Mouse (Mus musculus) midbrain, embryonic 13.5 days (tissue): ENCODE data around the gene Ggta1. TPM values are rescaled to one million over a fixed set of nuclear protein-coding genes. Genes with fewer than 3 reads are reported as not detected.

Source experiments
- ATAC-seq: fragments of 200-750 bp; cut with Nextera tagmentation; 2 replicates; pipeline ENCODE4 v1.8.0; 2017; ENCODE audit warnings: mild to moderate bottlenecking, moderate TSS enrichment, moderate library complexity
- H3K27ac ChIP-seq: fragments of 300-500 bp; sonication (generic); 2 replicates; pipeline ENCODE4 v1.5.1; 2015; ENCODE audit warnings: inconsistent platforms, mild to moderate bottlenecking, moderate library complexity
- H3K27me3 ChIP-seq: fragments of 300-500 bp; sonication (generic); 2 replicates; pipeline ENCODE4 v1.6.1; 2015; ENCODE audit warnings: mild to moderate bottlenecking, inconsistent platforms
- H3K36me3 ChIP-seq: fragments of 300-500 bp; sonication (generic); 2 replicates; pipeline ENCODE4 v1.6.1; 2015; ENCODE audit warnings: mild to moderate bottlenecking, inconsistent platforms
- H3K4me1 ChIP-seq: fragments of 300-500 bp; sonication (generic); replicated peaks from 2 replicates; pipeline ENCODE4 v1.6.1; 2015; ENCODE audit warnings: inconsistent platforms
- H3K4me2 ChIP-seq: fragments of 300-500 bp; sonication (generic); replicated peaks from 2 replicates; pipeline ENCODE4 v1.6.1; 2015; ENCODE audit warnings: moderate library complexity, mild to moderate bottlenecking, inconsistent platforms
- H3K4me3 ChIP-seq: fragments of 300-500 bp; sonication (generic); replicated peaks from 2 replicates; pipeline ENCODE4 v1.5.1; 2015; ENCODE audit warnings: mild to moderate bottlenecking, inconsistent platforms
- H3K9ac ChIP-seq: fragments of 300-500 bp; sonication (generic); replicated peaks from 2 replicates; pipeline ENCODE4 v1.6.1; 2015; ENCODE audit warnings: mild to moderate bottlenecking, inconsistent platforms
- H3K9me3 ChIP-seq: fragments of 300-500 bp; sonication (generic); 2 replicates; pipeline ENCODE4 v1.6.1; 2016; ENCODE audit warnings: mild to moderate bottlenecking, inconsistent platforms
- WGBS: fragments of 180-500 bp; shearing (Covaris S2); methylation state at CpG from one replicate; pipeline ENCODE4 v1.1.7; 2015; 5-methylcytosine and 5-hydroxymethylcytosine counted together
- polyA plus RNA-seq: library from polyadenylated mRNA; unstranded; fragments of >200 nt; fragmentation: Nextera tagmentation; extraction: Ambion mirVana; gene quantifications from 2 replicates; pipeline ENCODE4 v1.2.1, GENCODE M21; 2015

Ggta1 gene
- polyA plus RNA-seq, 1 experiment from 2014 or later: 5.0 TPM

DNA sequence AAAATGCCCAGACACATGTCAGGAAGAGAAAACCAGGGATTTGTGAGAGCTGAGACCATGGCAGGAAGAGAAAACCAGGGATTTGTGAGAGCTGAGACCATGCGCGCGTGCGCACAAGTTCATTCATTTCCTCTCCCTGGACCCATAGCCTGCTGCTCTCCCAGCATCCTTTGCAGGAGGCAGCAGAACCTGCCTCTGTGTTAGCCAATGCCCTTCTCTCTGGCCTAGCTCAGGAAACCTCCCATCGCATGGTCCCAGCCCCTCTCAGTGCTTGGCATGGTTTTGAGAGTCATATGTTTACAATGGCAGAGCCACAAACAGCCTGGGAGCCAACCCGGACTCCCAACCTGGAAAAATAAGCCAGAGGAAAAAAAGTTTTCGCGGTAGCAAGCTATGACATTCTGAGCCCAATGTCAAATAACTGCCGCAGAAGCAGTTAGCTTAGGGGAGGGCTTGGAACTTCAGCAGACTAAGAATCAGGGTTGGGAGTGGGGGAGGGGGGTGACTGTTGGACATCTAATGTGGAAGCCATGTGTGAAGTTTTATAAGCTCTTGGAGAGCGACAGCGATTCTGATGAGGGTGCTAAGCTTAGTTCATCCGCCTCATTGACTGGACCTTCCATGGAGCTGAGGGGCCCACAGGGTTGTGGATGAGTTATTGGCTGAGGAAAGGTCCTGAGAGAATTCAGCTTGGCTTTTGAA is 40.1 kb upstream of the Ggta1 start:
- Histone ChIP-seq H3K27me3 (no peaks in the 10 kb centered on the region), H3K4me3 (no peak overlapping the region), H3K4me2 (no peak overlapping the region), H3K4me1 (no peaks in the 10 kb centered on the region), H3K9me3 (no peaks in the 10 kb centered on the region), H3K36me3 (no peaks in the 10 kb centered on the region), H3K9ac (no peak overlapping the region), H3K27ac (no peak overlapping the region)
- no peak for ATAC-seq
- WGBS: 88% methylated on average over 12 of the region's 12 CpGs

DNA sequence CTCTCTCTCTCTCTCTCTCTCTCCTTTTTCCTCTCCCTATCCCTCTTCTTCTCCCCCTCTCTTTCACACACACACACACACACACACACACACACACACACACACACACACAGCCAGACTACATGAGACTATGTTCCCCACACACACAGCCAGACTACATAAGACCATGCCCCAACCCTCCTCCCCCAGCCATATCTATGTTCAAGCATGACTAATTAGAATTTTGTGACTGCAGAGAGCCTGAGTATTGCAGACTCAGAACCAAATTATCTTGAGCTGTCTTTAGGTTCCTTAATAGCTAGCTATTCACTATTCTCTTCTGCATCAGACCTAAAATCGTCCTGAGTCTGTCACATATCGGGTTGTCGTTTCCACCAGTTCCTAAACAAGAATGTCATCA is 39.5 kb upstream of the Ggta1 start:
- Histone ChIP-seq H3K36me3 (no peaks in the 10 kb centered on the region), H3K27ac (no peak overlapping the region), H3K4me2 (no peak overlapping the region), H3K27me3 (no peaks in the 10 kb centered on the region), H3K4me1 (no peaks in the 10 kb centered on the region), H3K4me3 (no peak overlapping the region), H3K9ac (no peak overlapping the region), H3K9me3 (no peaks in the 10 kb centered on the region)
- no peak for ATAC-seq
- WGBS: 90% methylated on average over 3 of the region's 3 CpGs

DNA sequence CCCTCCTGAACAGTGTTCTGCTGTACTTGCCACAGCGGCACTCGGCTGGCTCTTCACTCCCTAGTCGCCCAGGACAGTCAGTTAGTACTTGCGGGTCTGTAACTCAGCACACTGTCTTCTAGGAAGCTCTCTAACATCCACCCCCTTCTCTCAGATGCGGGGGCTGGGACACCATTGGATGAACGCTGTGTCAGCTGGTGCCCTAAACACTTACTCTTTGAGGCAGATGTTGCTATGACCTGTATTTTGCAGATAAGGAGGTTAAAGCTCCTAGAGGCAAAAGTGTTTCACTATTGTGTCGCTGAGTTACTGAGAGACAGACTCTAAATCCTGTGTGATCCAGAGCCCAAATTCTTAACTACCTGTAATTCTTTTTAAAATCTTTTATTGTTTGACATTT is 36.4 kb upstream of the Ggta1 start:
- ATAC-seq: no peak
- H3K27ac ChIP-seq: no peak overlapping the region
- H3K4me3 ChIP-seq: no peak overlapping the region
- no peak overlapping the region for H3K9ac ChIP-seq
- no peaks in the 10 kb centered on the region for H3K4me1 ChIP-seq
- no peaks in the 10 kb centered on the region for H3K36me3 ChIP-seq
- H3K9me3 ChIP-seq: no peaks in the 10 kb centered on the region
- WGBS: 76% methylated on average over 7 of the region's 7 CpGs
- no peaks in the 10 kb centered on the region for H3K27me3 ChIP-seq
- H3K4me2 ChIP-seq: no peak overlapping the region

DNA sequence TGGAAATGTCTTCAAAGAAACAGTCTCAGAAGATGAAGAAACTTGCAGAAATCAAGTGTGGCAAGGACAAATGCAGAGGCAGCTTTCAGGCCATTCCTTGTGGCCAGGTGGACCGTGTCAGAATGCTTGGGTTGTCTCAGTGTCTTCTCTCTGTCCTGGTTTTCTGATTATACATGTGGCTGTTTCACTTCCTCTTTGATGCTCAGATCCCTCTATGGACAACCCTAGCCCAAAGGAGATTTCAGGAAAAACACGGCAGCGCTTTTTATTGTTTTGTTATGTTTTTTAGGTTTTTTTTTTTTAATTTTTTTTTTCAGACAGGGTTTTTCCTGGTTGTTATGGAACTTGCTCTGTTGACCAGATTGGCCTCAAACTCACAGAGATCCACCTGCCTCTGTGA is 35.9 kb upstream of the Ggta1 start:
- no peak overlapping the region for H3K4me2 ChIP-seq
- no peaks in the 10 kb centered on the region for H3K4me1 ChIP-seq
- no peak for ATAC-seq
- no peak overlapping the region for H3K4me3 ChIP-seq
- no peaks in the 10 kb centered on the region for H3K27me3 ChIP-seq
- H3K27ac ChIP-seq: no peak overlapping the region
- H3K36me3 ChIP-seq: no peaks in the 10 kb centered on the region
- no peaks in the 10 kb centered on the region for H3K9me3 ChIP-seq
- no peak overlapping the region for H3K9ac ChIP-seq
- WGBS: 95% methylated on average over 3 of the region's 3 CpGs

DNA sequence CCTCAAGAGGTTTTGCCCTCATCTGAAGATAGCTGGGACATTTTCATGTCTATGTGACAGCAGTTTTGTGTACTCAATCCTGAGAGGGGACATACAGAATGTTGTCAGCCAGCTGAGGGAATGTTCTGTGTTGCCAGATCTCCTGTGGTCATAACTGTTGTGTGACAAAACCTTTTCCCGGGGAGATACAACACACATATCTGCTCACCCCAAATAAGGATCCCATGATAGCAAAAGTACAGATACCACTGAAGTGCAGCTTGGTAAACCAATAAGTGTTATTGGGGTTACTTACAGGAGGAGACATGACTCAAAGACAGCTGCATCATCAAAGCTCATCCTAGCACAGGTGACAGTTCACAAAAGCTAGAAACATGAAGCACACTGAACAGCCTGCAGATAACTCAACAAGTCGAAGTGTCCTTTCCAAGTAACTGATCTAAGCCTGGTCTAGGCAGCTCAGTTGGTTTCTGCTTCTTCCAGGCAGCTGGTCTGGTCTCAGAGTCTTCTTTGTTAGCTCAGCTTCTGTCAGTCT is 34.7 kb upstream of the Ggta1 start:
- Histone ChIP-seq H3K27ac (no peak overlapping the region), H3K36me3 (no peaks in the 10 kb centered on the region), H3K4me1 (no peaks in the 10 kb centered on the region), H3K4me2 (no peak overlapping the region), H3K9ac (no peak overlapping the region), H3K9me3 (no peaks in the 10 kb centered on the region), H3K4me3 (no peak overlapping the region), H3K27me3 (no peaks in the 10 kb centered on the region)
- WGBS: 80% methylated on average over 2 of the region's 2 CpGs
- ATAC-seq: no peak

DNA sequence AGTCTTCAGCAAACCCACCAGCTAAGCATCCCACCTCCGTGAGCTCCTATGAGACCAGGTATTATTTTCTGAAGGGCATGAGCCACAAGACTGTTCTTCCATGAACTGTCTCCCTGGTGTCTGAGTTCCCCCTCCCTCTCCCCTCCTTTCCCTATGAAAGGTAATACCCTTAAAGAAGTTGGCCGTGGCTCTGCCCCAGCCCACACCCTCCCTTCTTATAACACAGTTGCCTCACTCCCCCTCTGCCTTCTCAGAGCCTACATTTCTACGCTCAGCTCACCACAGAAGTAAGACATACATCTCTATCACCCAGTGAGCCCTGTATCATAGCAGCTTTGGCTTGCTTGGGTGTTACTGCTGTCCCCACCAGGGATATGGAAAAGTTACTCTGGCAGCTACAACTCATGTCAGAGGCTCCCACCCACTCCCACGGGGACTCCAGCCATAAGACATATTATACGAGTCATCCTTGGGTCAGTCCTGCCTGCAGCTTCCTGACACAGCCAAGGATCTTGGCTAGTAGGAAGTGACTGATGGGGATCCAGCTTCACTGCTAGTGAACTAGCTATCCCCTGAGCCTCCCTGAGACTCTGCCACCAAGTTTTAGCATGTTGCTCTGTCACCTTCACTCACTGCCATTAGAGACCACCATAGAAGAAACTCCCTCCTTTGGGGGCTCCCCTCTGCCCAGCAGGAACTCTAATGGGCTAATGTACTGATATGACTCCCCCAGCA is 33.4 kb upstream of the Ggta1 start:
- no peaks in the 10 kb centered on the region for H3K9me3 ChIP-seq
- no peak overlapping the region for H3K27ac ChIP-seq
- no peaks in the 10 kb centered on the region for H3K36me3 ChIP-seq
- H3K4me3 ChIP-seq: no peak overlapping the region
- 83% methylated on average over 5 of the region's 5 CpGs for whole genome bisulfite sequencing
- H3K9ac ChIP-seq: no peak overlapping the region
- no peak overlapping the region for H3K4me2 ChIP-seq
- no peaks in the 10 kb centered on the region for H3K4me1 ChIP-seq
- no peaks in the 10 kb centered on the region for H3K27me3 ChIP-seq
- ATAC-seq: no peak

DNA sequence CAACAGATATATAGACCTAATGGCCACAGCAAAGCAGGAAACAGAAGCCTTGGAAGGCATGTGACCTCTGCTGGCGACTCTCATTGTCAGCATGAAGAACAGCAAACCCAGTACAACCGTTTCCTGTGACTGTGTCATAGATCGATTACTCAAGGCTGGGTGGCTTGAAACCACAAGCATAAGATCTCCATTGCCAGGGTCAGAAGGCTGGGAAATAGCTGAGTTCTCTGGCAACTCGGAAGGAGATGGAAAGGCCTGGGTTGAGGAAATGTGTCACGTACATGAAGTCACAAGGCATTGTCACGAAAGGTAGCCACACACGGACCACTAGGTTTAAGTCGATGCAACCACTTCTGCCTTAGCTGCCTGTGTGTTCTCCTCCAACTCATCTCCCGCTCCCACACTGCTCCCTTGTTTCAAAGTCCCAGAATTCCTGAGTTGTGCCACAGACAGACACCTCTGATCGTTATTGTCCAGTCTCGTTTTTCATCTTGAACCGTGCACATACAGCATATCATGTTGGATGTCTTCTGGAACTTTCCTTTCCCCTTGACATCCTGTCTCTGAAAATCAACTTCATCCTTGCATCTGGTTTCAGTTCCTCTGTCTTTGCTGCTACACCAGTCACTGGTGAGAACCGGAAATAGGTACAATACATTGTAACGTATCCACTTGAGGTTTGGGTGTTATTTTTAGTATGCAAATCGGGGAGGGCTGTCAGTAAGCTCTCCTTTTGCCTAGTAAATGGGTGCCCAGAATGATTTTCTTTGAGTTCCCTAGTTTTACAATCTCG is 32.7 kb upstream of the Ggta1 start:
- H3K4me3 ChIP-seq: no peak overlapping the region
- H3K9me3 ChIP-seq: no peaks in the 10 kb centered on the region
- no peaks in the 10 kb centered on the region for H3K27me3 ChIP-seq
- no peaks in the 10 kb centered on the region for H3K36me3 ChIP-seq
- no peak overlapping the region for H3K9ac ChIP-seq
- 91% methylated on average over 16 of the region's 16 CpGs for WGBS
- ATAC-seq: no peak
- H3K4me2 ChIP-seq: no peak overlapping the region
- H3K27ac ChIP-seq: no peak overlapping the region
- peaks cover 3% of the 10 kb centered on the region; the same call in 1 of the 2 replicates for H3K4me1 ChIP-seq

DNA sequence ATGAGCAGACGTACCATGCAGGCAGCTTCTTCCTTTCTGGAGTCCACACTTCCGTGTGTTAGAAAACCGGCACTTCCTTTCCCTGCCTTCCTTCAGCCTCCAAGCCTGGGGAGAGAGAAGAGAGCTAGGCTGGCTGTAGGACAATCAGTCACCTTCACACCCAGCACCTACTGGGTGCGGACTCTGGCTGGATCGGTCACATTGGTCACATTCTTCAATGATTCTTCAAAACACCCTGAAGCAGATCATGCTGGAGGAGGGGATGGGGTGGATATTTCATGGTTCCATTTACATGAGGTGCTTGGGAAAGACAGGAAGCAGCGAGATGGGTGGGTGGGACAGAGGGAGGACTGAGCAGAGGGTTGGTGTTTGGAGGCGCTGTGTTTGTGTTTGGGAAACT is 30.5 kb upstream of the Ggta1 start:
- no peak for ATAC-seq
- H3K27ac ChIP-seq: no peak overlapping the region
- H3K36me3 ChIP-seq: no peaks in the 10 kb centered on the region
- H3K4me3 ChIP-seq: no peak overlapping the region
- no peak overlapping the region for H3K9ac ChIP-seq
- peaks cover 6% of the 10 kb centered on the region; the same call in 1 of the 2 replicates for H3K4me1 ChIP-seq
- no peaks in the 10 kb centered on the region for H3K27me3 ChIP-seq
- 91% methylated on average over 7 of the region's 7 CpGs for WGBS
- H3K4me2 ChIP-seq: no peak overlapping the region
- no peaks in the 10 kb centered on the region for H3K9me3 ChIP-seq

DNA sequence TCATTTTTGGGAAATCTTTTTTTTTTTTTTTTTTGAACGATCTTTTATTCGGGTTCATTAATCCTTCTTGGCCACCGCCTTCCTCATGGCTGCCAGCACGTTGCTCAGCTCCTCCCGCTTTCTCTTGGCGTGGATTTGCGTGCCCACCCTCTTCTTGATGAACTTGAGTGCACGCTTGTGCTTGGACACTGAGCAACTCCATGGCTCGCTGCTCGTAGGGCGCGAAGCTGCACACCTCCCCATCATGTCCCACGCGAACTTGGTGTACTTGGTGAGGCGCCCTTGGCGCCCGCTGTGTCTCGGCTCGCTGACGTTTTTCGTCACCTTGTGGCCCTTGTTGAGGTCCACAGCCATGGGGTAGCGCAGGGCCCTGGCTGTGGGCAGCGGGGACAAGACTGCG is 28.1 kb upstream of the Ggta1 start:
- no peak overlapping the region for H3K4me3 ChIP-seq

DNA sequence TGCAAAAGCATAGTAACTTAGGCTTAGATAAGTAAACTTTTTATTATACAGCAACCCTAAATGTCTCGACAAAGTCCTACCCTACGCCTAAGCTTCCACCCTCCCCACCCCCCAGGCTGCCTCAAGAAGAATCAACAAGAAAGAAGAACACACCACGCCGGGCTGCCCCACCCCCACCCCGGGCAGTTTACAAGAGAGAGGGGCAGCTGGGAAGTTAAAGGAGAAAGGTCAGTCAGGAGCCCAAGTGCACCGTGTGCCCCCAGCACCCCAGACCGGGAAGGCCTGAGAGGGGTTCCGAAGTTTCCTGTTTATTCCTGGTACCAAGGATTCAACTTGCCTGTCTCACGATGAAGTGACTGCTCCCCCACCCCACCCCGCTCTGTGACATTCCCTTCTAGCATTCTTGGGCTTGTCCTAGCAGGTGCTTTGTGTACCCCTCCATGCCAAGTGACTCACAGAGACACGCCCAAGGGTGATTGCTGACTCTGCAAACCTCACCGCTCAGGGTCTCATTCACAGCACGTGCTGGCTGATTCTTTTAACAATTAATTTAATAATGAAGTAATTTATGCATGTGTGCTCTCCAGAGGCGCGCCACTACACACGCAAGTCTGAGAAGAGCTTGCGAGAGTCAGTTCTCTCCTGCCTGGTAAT is 27.6 kb upstream of the Ggta1 start:
- Histone ChIP-seq H3K4me3 (no peak overlapping the region), H3K4me1 (peaks cover 9% of the 10 kb centered on the region; the same call in 1 of the 2 replicates), H3K4me2 (no peak overlapping the region), H3K27ac (no peak overlapping the region), H3K9me3 (no peaks in the 10 kb centered on the region), H3K36me3 (no peaks in the 10 kb centered on the region), H3K9ac (no peak overlapping the region), H3K27me3 (no peaks in the 10 kb centered on the region)
- 0 out of 2 replicates have a peak, but pooled peaks have one; percentile 60 for ATAC-seq
- 29% methylated on average over 17 of the region's 17 CpGs for WGBS

More for the DNA sequence above, 28.1 kb upstream of the Ggta1 start:
- Histone ChIP-seq H3K36me3 (no peaks in the 10 kb centered on the region), H3K27me3 (no peaks in the 10 kb centered on the region), H3K4me1 (peaks cover 9% of the 10 kb centered on the region; the same call in 1 of the 2 replicates), H3K27ac (no peak overlapping the region), H3K9me3 (no peaks in the 10 kb centered on the region), H3K9ac (no peak overlapping the region), H3K4me2 (no peak overlapping the region)
- no peak for ATAC-seq
- WGBS: 91% methylated on average over 24 of the region's 24 CpGs

DNA sequence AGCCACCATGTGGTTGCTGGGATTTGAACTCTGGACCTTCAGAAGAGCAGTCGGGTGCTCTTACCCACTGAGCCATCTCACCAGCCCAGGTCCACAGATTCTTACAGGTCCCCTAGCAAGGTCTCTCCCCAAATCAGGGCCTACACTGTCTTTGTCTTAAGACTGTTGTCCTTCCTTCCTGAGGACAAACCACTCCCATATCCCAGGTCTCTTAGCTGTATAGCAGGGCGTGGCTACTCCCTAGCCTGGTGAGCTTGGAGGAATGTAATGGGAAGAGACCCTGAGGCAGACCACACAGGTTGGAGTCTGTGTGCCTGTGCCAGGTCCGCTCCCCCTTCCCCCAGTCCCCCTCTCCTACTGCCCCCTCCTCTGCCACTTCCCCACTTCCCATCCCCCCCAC is 24.7 kb upstream of the Ggta1 start:
- Histone ChIP-seq H3K4me2 (no peak overlapping the region), H3K9ac (no peak overlapping the region), H3K4me3 (no peak overlapping the region), H3K27ac (no peak overlapping the region), H3K27me3 (no peaks in the 10 kb centered on the region), H3K4me1 (peaks cover 9% of the 10 kb centered on the region; the same call in 1 of the 2 replicates), H3K36me3 (no peaks in the 10 kb centered on the region), H3K9me3 (no peaks in the 10 kb centered on the region)
- WGBS: 86% methylated on average over 3 of the region's 3 CpGs
- no peak for ATAC-seq
